Mouse (Mus musculus): ENCODE data around the gene Sec1.

Gene Sec1

GRCm38 (mm10) chr7:45638623-45639401, 55.4 kb downstream of the Sec1 start:
- DNase-seq = peak; percentile 98

GRCm38 (mm10) chr7:45637710-45638109, 56.5 kb downstream of the Sec1 start:
- DNase-seq = no peak

GRCm38 (mm10) chr7:45635711-45636688, 58.2 kb downstream of the Sec1 start:
- DNase-seq = no peak

GRCm38 (mm10) chr7:45634946-45635681, 59.1 kb downstream of the Sec1 start:
- DNase-seq = no peak

GRCm38 (mm10) chr7:45632499-45632898, 61.7 kb downstream of the Sec1 start:
- no peak for DNase-seq

- DNase-seq = no peak
Observed at GRCm38 (mm10) chr7:45630064-45630907, 63.9 kb downstream of the Sec1 start.

GRCm38 (mm10) chr7:45628364-45629294, 65.6 kb downstream of the Sec1 start:
- peak; percentile 81 for DNase-seq
